ENCODE assay signal across 34 mouse cellular contexts in genomic region chr10:67927718-67928455, GRCm38 (mm10). TPM values are rescaled to one million over a fixed set of nuclear protein-coding genes. Genes with fewer than 3 reads are reported as not detected.
DNase-seq lines count a peak whose midpoint lies in the region; ATAC-seq lines count a peak whose summit lies in the region.
"Had no signal": no experiment of that assay in that cellular context is flagged by ENCODE, and none has a peak within 500 bp of the region (broad histone marks: within the 10 kb centered on the region; RNA-seq: fewer than 3 reads in every experiment).

No protein-coding gene starts in this region.

- no peaks in the 10 kb centered on the region for H3K27me3 ChIP-seq in embryonic facial prominence, embryonic 11.5 days (ENCODE audit: control insufficient read depth, insufficient read depth, low read length)
- H3K27me3 ChIP-seq in embryonic facial prominence, embryonic 10.5 days (replicated peaks; ENCODE audit: low read depth, poor library complexity, severe bottlenecking): no peaks in the 10 kb centered on the region
- no peaks in the 10 kb centered on the region for H3K27me3 ChIP-seq in liver, embryonic 11.5 days (replicated peaks; ENCODE audit: control insufficient read depth, insufficient read depth, low read length)
- H3K27me3 ChIP-seq: embryonic facial prominence, embryonic 13.5 days; forebrain, embryonic 15.5 days; hindbrain, embryonic 15.5 days; limb, embryonic 13.5 days; liver, embryonic 12.5 days; megakaryocyte, embryonic 14.5 days; midbrain, embryonic 13.5 days; neural tube, embryonic 13.5 days had no signal

- H3K4me3 ChIP-seq in embryonic facial prominence, embryonic 11.5 days (ENCODE audit: low read depth, low read length): no peak overlapping the region
- no peak overlapping the region for H3K4me3 ChIP-seq in embryonic facial prominence, embryonic 10.5 days
- H3K4me3 ChIP-seq in liver, embryonic 11.5 days (ENCODE audit: low read depth, low read length): no peak overlapping the region
- H3K4me3 ChIP-seq: embryonic facial prominence, embryonic 13.5 days; forebrain, embryonic 10.5 days; forebrain, embryonic 15.5 days; hindbrain, embryonic 15.5 days; limb, embryonic 13.5 days; liver, embryonic 12.5 days; megakaryocyte, embryonic 14.5 days; midbrain, embryonic 13.5 days; neural tube, embryonic 13.5 days had no signal

- no peaks in the 10 kb centered on the region for H3K4me1 ChIP-seq in embryonic facial prominence, embryonic 11.5 days (ENCODE audit: control insufficient read depth, insufficient read depth, low read length)
- H3K4me1 ChIP-seq in embryonic facial prominence, embryonic 10.5 days: no peaks in the 10 kb centered on the region
- no peaks in the 10 kb centered on the region for H3K4me1 ChIP-seq in liver, embryonic 11.5 days (replicated peaks; ENCODE audit: control insufficient read depth, insufficient read depth, low read length)
- H3K4me1 ChIP-seq: embryonic facial prominence, embryonic 13.5 days; forebrain, embryonic 10.5 days; forebrain, embryonic 15.5 days; hindbrain, embryonic 15.5 days; limb, embryonic 13.5 days; liver, embryonic 12.5 days; megakaryocyte, embryonic 14.5 days; midbrain, embryonic 13.5 days; neural tube, embryonic 13.5 days had no signal

- peak; percentile 10 for DNase-seq in embryonic facial prominence, embryonic 11.5 days (ENCODE audit: low spot score)
- DNase-seq in embryonic facial prominence, embryonic 10.5 days (ENCODE audit: low spot score): no peak
- peak; percentile 27 for DNase-seq in layer of hippocampus, adult 11-12 months (ENCODE audit: low spot score)
- DNase-seq in layer of hippocampus, postnatal 36 days: no peak
- DNase-seq in right cerebral cortex, postnatal 4 days: peak; percentile 9
- DNase-seq in right cerebral cortex, adult 2 months (ENCODE audit: low spot score in 2 of 2): no peak
- peak; percentile 14 for DNase-seq in mesoderm, embryonic 11.5 days (ENCODE audit: low read depth, low spot score)
- no peak for DNase-seq in liver, embryonic 11.5 days (ENCODE audit: low spot score)
- DNase-seq: adrenal gland, postnatal 36 days; cerebellum, adult 8-10 months; cerebellum, postnatal 36 days; gastrocnemius, postnatal 14 days; heart, adult 18-20 months; heart, postnatal 4 days; kidney, adult 11 months; kidney, postnatal 14 days; lung, adult 18-20 months; lung, postnatal 4 days; right cerebral cortex, postnatal 14 days; thymus, adult 18-20 months; thymus, postnatal 36 days had no signal

- H3K36me3 ChIP-seq in embryonic facial prominence, embryonic 11.5 days (replicated peaks; ENCODE audit: control insufficient read depth, insufficient read depth, low read depth, low read length): no peaks in the 10 kb centered on the region
- H3K36me3 ChIP-seq in embryonic facial prominence, embryonic 10.5 days (replicated peaks): no peaks in the 10 kb centered on the region
- H3K36me3 ChIP-seq in liver, embryonic 11.5 days (ENCODE audit: control insufficient read depth, insufficient read depth, low read length): no peaks in the 10 kb centered on the region
- H3K36me3 ChIP-seq: embryonic facial prominence, embryonic 13.5 days; forebrain, embryonic 10.5 days; forebrain, embryonic 15.5 days; hindbrain, embryonic 15.5 days; limb, embryonic 13.5 days; liver, embryonic 12.5 days; midbrain, embryonic 13.5 days; neural tube, embryonic 13.5 days had no signal

- no peak overlapping the region for H3K27ac ChIP-seq in embryonic facial prominence, embryonic 11.5 days (replicated peaks; ENCODE audit: low read depth, low read length)
- no peak overlapping the region for H3K27ac ChIP-seq in embryonic facial prominence, embryonic 10.5 days (replicated peaks)
- H3K27ac ChIP-seq in liver, embryonic 11.5 days (ENCODE audit: low read depth, low read length): no peak overlapping the region
- H3K27ac ChIP-seq: embryonic facial prominence, embryonic 13.5 days; forebrain, embryonic 10.5 days; forebrain, embryonic 15.5 days; hindbrain, embryonic 15.5 days; limb, embryonic 13.5 days; liver, embryonic 12.5 days; midbrain, embryonic 13.5 days; neural tube, embryonic 13.5 days; stomach, postnatal 0 days had no signal

- 65% methylated on average over 8 of the region's 8 CpGs for WGBS in embryonic facial prominence, embryonic 11.5 days
- WGBS in embryonic facial prominence, embryonic 10.5 days: 70% methylated on average over 8 of the region's 8 CpGs
- WGBS in liver, embryonic 11.5 days: 60% methylated on average over 8 of the region's 8 CpGs

- no peaks in the 10 kb centered on the region for H3K9me3 ChIP-seq in embryonic facial prominence, embryonic 11.5 days (replicated peaks; ENCODE audit: control insufficient read depth, low read length)
- H3K9me3 ChIP-seq in embryonic facial prominence, embryonic 10.5 days: no peaks in the 10 kb centered on the region
- H3K9me3 ChIP-seq in liver, embryonic 11.5 days (ENCODE audit: control insufficient read depth, low read length): no peaks in the 10 kb centered on the region
- H3K9me3 ChIP-seq: embryonic facial prominence, embryonic 13.5 days; forebrain, embryonic 15.5 days; hindbrain, embryonic 15.5 days; limb, embryonic 13.5 days; liver, embryonic 12.5 days; midbrain, embryonic 13.5 days had no signal

- no peak for ATAC-seq in embryonic facial prominence, embryonic 11.5 days (replicated peaks; ENCODE audit: insufficient number of reproducible peaks, low FRiP score, low TSS enrichment, low read depth)
- no peak for ATAC-seq in liver, embryonic 11.5 days (replicated peaks; ENCODE audit: low FRiP score)
- ATAC-seq: forebrain, embryonic 15.5 days; inflammation-experienced regulatory T-cells, adult 6 months; liver, embryonic 12.5 days; lung, postnatal 0 days; midbrain, embryonic 13.5 days had no signal

- H3K4me2 ChIP-seq in embryonic facial prominence, embryonic 11.5 days (ENCODE audit: low read depth, low read length): no peak overlapping the region
- H3K4me2 ChIP-seq in liver, embryonic 11.5 days: no peak overlapping the region
- H3K4me2 ChIP-seq: embryonic facial prominence, embryonic 13.5 days; forebrain, embryonic 15.5 days; heart, embryonic 11.5 days; hindbrain, embryonic 15.5 days; limb, embryonic 13.5 days; liver, embryonic 12.5 days; midbrain, embryonic 13.5 days; neural tube, embryonic 13.5 days had no signal

- no peak overlapping the region for H3K9ac ChIP-seq in embryonic facial prominence, embryonic 11.5 days (replicated peaks; ENCODE audit: low read length)
- no peak overlapping the region for H3K9ac ChIP-seq in liver, embryonic 11.5 days (ENCODE audit: low read depth, low read length)
- H3K9ac ChIP-seq: embryonic facial prominence, embryonic 13.5 days; forebrain, embryonic 15.5 days; hindbrain, embryonic 15.5 days; limb, embryonic 13.5 days; liver, embryonic 12.5 days; midbrain, embryonic 13.5 days; neural tube, embryonic 13.5 days had no signal

RNA-seq across cellular contexts. Expression of gene Zfp365, which starts 15.4 kb away (rescaled TPM):
- polyA plus RNA-seq in embryonic facial prominence, embryonic 11.5 days (2014; fragmentation: Nextera tagmentation; extraction: Ambion mirVana): 1.5 and 2.6 TPM in 2 replicates
- polyA plus RNA-seq in embryonic facial prominence, embryonic 10.5 days (2016; fragmentation: Nextera tagmentation; extraction: Ambion mirVana): 2.1 and 2.2 TPM in 2 replicates
- total RNA-seq in layer of hippocampus, postnatal 36 days (2021): 100 to 1,000 TPM; 240 to 247 TPM
- 0.21 and 0.31 TPM in 2 replicates for polyA plus RNA-seq in liver, embryonic 11.5 days (2014; fragmentation: Nextera tagmentation; extraction: Ambion mirVana)

RNA-seq across cellular contexts. Expression of gene Rtkn2, which starts 51.5 kb away (rescaled TPM):
- polyA plus RNA-seq in embryonic facial prominence, embryonic 11.5 days (2014; fragmentation: Nextera tagmentation; extraction: Ambion mirVana): 12.7 and 14.2 TPM in 2 replicates
- 11.7 and 12.8 TPM in 2 replicates for polyA plus RNA-seq in embryonic facial prominence, embryonic 10.5 days (2016; fragmentation: Nextera tagmentation; extraction: Ambion mirVana)
- total RNA-seq in layer of hippocampus, postnatal 36 days (2021): 1 to 10 TPM; 5.1 to 6.2 TPM
- polyA plus RNA-seq in liver, embryonic 11.5 days (2014; fragmentation: Nextera tagmentation; extraction: Ambion mirVana): 4.9 and 5.7 TPM in 2 replicates

Comparison
In these comparisons a context has a peak if more than half of its experiments do, and no peak if none do; other contexts are left out.
1. DNase-seq: peak in embryonic facial prominence, embryonic 11.5 days (single experiment), layer of hippocampus, adult 11-12 months (single experiment), right cerebral cortex, postnatal 4 days (single experiment) and mesoderm, embryonic 11.5 days (single experiment); none in embryonic facial prominence, embryonic 10.5 days (single experiment), layer of hippocampus, postnatal 36 days (0 of 2), right cerebral cortex, adult 2 months (0 of 2) and liver, embryonic 11.5 days (single experiment).